Mouse (Mus musculus) intestine, postnatal 0 days (tissue): Measurements from ENCODE around the gene Poc1b. TPM values are rescaled to one million over a fixed set of nuclear protein-coding genes. Genes with fewer than 3 reads are reported as not detected.

Source experiments
- ATAC-seq: fragments of 200-750 bp; cut with Nextera tagmentation; 2 replicates; pipeline ENCODE4 v1.8.0; 2017; ENCODE audit warnings: mild to moderate bottlenecking, moderate TSS enrichment, moderate library complexity
- H3K27ac ChIP-seq: fragments of 300-500 bp; sonication (generic); 2 replicates; pipeline ENCODE4 v1.5.1; 2014; ENCODE audit warnings: mild to moderate bottlenecking, low read depth, low read length, moderate library complexity
- H3K27me3 ChIP-seq: fragments of 300-500 bp; sonication (generic); replicated peaks from 2 replicates; pipeline ENCODE4 v1.6.1; 2014; ENCODE audit warnings: low read length, mixed read lengths; ENCODE audit not compliant: control insufficient read depth, insufficient read depth
- H3K36me3 ChIP-seq: fragments of 300-500 bp; sonication (generic); 2 replicates; pipeline ENCODE4 v1.6.1; 2014; ENCODE audit warnings: mild to moderate bottlenecking, moderate library complexity; ENCODE audit not compliant: control insufficient read depth, insufficient read depth
- H3K4me1 ChIP-seq: fragments of 300-500 bp; sonication (generic); replicated peaks from 2 replicates; pipeline ENCODE4 v1.6.1; 2014; ENCODE audit warnings: antibody characterized with exemption, low read length, mixed read lengths; ENCODE audit not compliant: control insufficient read depth, insufficient read depth
- H3K4me2 ChIP-seq: fragments of 300-500 bp; sonication (generic); replicated peaks from 2 replicates; pipeline ENCODE4 v1.6.1; 2014; ENCODE audit warnings: low read depth, mild to moderate bottlenecking, moderate library complexity
- H3K4me3 ChIP-seq: fragments of 300-500 bp; sonication (generic); 2 replicates; pipeline ENCODE4 v1.5.1; 2014; ENCODE audit warnings: low read depth, low read length
- H3K9ac ChIP-seq: fragments of 300-500 bp; sonication (generic); 2 replicates; pipeline ENCODE4 v1.6.1; 2014; ENCODE audit warnings: mild to moderate bottlenecking, low read depth, low read length
- H3K9me3 ChIP-seq: fragments of 300-500 bp; sonication (generic); 2 replicates; pipeline ENCODE4 v1.6.1; 2016; ENCODE audit warnings: mixed run types; ENCODE audit not compliant: control insufficient read depth
- CTCF ChIP-seq: sonication (generic); IDR thresholded peaks from 2 replicates; pipeline ENCODE4 v1.5.1; 2016; ENCODE audit warnings: low read depth, mild to moderate bottlenecking, control low read depth, antibody characterized with exemption, moderate library complexity
- WGBS: fragments of 180-500 bp; shearing (Covaris S2); extraction: QIAGEN DNeasy Blood & Tissue Kit; methylation state at CpG from one replicate; pipeline ENCODE4 v1.1.7; 2014; 5-methylcytosine and 5-hydroxymethylcytosine counted together
- polyA plus RNA-seq: library from polyadenylated mRNA; unstranded; fragments of >200 nt; fragmentation: Nextera tagmentation; extraction: Ambion mirVana; gene quantifications from 2 replicates; pipeline ENCODE4 v1.2.1, GENCODE M21; 2015

The Poc1b gene
- polyA plus RNA-seq, 1 experiment from 2014 or later: 8.5 TPM

DNA sequence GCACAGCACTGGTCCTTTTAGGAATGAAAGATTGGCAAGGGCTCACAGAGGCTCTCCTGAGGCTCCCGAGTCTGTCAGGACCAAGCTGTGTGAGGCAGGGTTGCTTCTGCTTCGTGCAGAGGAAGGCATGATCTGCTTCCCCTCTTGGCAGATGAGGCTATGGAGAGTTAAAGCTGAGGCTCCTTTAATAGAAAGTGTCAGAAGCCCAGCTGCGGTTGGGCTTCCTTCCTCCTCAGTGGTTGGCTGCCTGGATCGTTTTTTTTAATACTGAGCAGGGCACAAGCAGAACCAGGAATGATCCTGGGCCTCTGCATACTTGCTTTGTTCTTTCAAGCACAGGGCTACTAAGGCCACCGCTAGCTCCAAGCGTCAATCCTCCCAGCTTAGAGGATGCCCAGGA is 23.8 kb downstream of the Poc1b start:
- Histone ChIP-seq H3K4me3 (no peak overlapping the region), H3K27ac (no peak overlapping the region), H3K4me2 (no peak overlapping the region), H3K9me3 (no peaks in the 10 kb centered on the region), H3K27me3 (no peaks in the 10 kb centered on the region), H3K36me3 (0 out of 2 replicates have a peak, but pooled peaks cover 12% of the 10 kb centered on the region), H3K9ac (no peak overlapping the region), H3K4me1 (peaks cover 3% of the 10 kb centered on the region; the same call in 1 of the 2 replicates)
- 49% methylated on average over 6 of the region's 6 CpGs for WGBS
- no peak for ATAC-seq
- no peak for TF ChIP-seq CTCF

DNA sequence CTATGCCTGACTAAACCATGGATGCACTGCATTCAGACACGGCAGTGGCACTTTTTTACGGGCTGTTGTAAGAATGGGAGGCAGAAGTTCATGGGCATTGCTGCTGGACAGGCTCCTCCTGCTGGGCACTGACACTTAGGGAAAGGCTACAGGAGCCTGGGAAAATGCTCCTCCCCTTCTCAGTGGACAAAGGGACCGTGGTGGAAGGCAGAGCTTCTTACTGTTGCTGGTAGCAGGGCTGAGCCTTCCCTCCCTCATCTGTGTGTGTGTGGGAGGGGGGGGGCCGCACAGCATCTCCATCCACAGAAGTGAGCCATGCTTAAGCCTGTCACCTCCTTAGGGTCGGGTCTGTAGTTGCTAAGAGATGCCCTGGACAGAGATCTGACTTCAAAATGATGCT is 24.5 kb downstream of the Poc1b start:
- peak; percentile 51 for TF ChIP-seq CTCF
- Histone ChIP-seq H3K4me2 (no peak overlapping the region), H3K27me3 (no peaks in the 10 kb centered on the region), H3K27ac (peak overlapping the region; percentile 77), H3K4me3 (no peak overlapping the region), H3K4me1 (peaks cover under 1% of the 10 kb centered on the region; the same call in 1 of the 2 replicates), H3K36me3 (0 out of 2 replicates have a peak, but pooled peaks cover 12% of the 10 kb centered on the region), H3K9me3 (no peaks in the 10 kb centered on the region), H3K9ac (no peak overlapping the region)
- WGBS: 66% methylated on average over 5 of the region's 5 CpGs
- no peak for ATAC-seq

- WGBS: 48% methylated on average over 6 of the region's 6 CpGs
- ATAC-seq: no peak
- H3K4me3 ChIP-seq: no peak overlapping the region
- H3K27me3 ChIP-seq: no peaks in the 10 kb centered on the region
- H3K4me1 ChIP-seq: 0 out of 2 replicates have a peak, but pooled peaks cover 4% of the 10 kb centered on the region
- 0 out of 2 replicates have a peak overlapping the region, but pooled peaks have one; percentile 0 for H3K4me2 ChIP-seq
- TF ChIP-seq CTCF: no peak
- H3K9ac ChIP-seq: no peak overlapping the region
- no peaks in the 10 kb centered on the region for H3K9me3 ChIP-seq
- 0 out of 2 replicates have a peak, but pooled peaks cover 12% of the 10 kb centered on the region for H3K36me3 ChIP-seq
- H3K27ac ChIP-seq: peak overlapping the region; percentile 77
Measured at GRCm38 (mm10) chr10:99132189-99132588, 25.4 kb downstream of the Poc1b start.

DNA sequence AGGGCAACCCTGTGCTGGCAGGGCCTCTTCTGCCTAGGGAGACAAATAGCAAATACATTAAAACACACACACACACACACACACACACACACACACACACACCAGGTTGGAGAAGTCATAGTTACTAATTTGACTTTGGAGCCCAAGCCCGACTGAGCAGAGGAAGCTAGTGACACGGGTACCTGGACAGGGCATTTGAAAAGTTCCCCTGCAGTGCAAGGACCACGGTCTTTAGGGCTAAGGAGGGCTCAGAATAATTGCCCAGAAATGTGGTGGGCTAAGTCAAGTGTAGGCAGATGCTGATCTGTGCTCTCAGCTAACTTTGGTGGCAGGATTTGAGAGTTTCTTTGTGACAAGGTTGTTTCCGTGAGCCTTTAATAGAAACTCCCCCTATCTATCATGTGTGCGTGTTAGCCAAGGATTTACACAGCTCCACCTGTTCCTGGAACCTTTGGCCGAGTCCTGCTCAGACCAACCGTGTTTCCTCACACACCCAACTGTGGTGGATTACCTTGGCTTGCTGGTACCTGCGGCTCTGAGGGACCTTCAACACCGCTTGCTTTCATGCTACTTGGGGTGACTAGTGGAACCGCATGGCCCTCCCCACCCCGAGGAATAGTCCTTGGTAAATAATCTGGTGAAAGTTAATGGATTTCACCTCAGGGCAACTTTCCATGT is 25.9 kb downstream of the Poc1b start:
- peak overlapping the region; percentile 77 for H3K27ac ChIP-seq
- H3K4me3 ChIP-seq: no peak overlapping the region
- H3K4me2 ChIP-seq: 0 out of 2 replicates have a peak overlapping the region, but pooled peaks have one; percentile 0
- peak; percentile 90 for ATAC-seq
- H3K4me1 ChIP-seq: 0 out of 2 replicates have a peak, but pooled peaks cover 4% of the 10 kb centered on the region
- no peaks in the 10 kb centered on the region for H3K27me3 ChIP-seq
- 55% methylated on average over 11 of the region's 11 CpGs for whole genome bisulfite sequencing
- 0 out of 2 replicates have a peak, but pooled peaks cover 12% of the 10 kb centered on the region for H3K36me3 ChIP-seq
- H3K9me3 ChIP-seq: no peaks in the 10 kb centered on the region
- TF ChIP-seq CTCF: peak; percentile 37
- H3K9ac ChIP-seq: no peak overlapping the region

DNA sequence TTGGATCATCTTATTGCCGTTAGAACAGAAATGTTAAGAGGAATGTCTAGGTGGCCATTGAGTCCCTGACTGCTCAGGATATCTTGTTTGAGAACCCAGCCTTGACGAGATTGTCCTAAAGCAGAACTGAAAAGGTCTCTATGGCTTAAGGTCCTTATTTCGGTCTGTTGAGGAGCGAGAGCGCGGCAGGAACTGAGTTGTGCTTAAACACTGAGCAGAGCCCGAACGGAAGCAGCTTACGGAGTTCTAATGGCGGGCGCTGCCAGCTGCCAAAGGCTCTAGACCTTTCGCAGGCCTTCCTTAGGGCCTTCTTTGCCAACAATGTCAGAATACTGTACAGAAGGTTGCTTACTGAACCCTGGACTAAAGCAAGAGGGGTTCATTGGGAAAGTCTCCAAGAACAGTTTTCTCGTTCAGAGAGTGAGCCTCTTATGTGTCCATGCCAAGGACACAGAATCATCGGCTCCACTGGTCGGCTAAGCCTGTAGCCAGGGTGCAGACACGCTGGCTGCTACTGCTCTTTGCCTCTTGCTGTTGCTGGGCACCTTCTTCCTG is 26.6 kb downstream of the Poc1b start:
- Histone ChIP-seq H3K4me2 (no peak overlapping the region), H3K27ac (peak overlapping the region; percentile 77), H3K9me3 (no peaks in the 10 kb centered on the region), H3K9ac (no peak overlapping the region), H3K27me3 (no peaks in the 10 kb centered on the region), H3K4me1 (0 out of 2 replicates have a peak, but pooled peaks cover 4% of the 10 kb centered on the region), H3K4me3 (no peak overlapping the region), H3K36me3 (0 out of 2 replicates have a peak, but pooled peaks cover 12% of the 10 kb centered on the region)
- no peak for ATAC-seq
- TF ChIP-seq CTCF: no peak
- whole genome bisulfite sequencing: 92% methylated on average over 16 of the region's 16 CpGs

- H3K27me3 ChIP-seq: no peaks in the 10 kb centered on the region
- H3K9me3 ChIP-seq: no peaks in the 10 kb centered on the region
- 40% methylated on average over 5 of the region's 5 CpGs for WGBS
- H3K36me3 ChIP-seq: peaks cover 9% of the 10 kb centered on the region; the same call in 1 of the 2 replicates
- H3K9ac ChIP-seq: no peak overlapping the region
- H3K4me3 ChIP-seq: no peak overlapping the region
- no peak for ATAC-seq
- TF ChIP-seq CTCF: no peak
- H3K27ac ChIP-seq: 0 out of 2 replicates have a peak overlapping the region, but pooled peaks have one; percentile 5
- 0 out of 2 replicates have a peak, but pooled peaks cover 4% of the 10 kb centered on the region for H3K4me1 ChIP-seq
- no peak overlapping the region for H3K4me2 ChIP-seq
Measured at GRCm38 (mm10) chr10:99136337-99136736, 29.5 kb downstream of the Poc1b start.
